ENCODE assay signal across 16 mouse cellular contexts in genomic region chr6:47809053-47809452, GRCm38 (mm10). TPM values are rescaled to one million over a fixed set of nuclear protein-coding genes. Genes with fewer than 3 reads are reported as not detected.
A peak's percentile ranks its signal among the peaks of the same experiment; 100 is the strongest.
DNase-seq lines count a peak whose midpoint lies in the region; ATAC-seq and TF ChIP-seq lines count a peak whose summit lies in the region.
"Had no signal": no experiment of that assay in that cellular context is flagged by ENCODE, and none has a peak within 500 bp of the region (broad histone marks: within the 10 kb centered on the region; RNA-seq: fewer than 3 reads in every experiment).

No protein-coding gene starts in this region.

- ATAC-seq in midbrain, postnatal 0 days (ENCODE audit: low FRiP score) = no peak
- no peak for ATAC-seq in midbrain, embryonic 11.5 days (ENCODE audit: low FRiP score)
- ATAC-seq in embryonic facial prominence, embryonic 14.5 days (ENCODE audit: low read depth) = no peak
- ATAC-seq: forebrain, embryonic 15.5 days; intestine, embryonic 15.5 days; midbrain, embryonic 16.5 days had no signal

- H3K27me3 ChIP-seq in midbrain, postnatal 0 days (ENCODE audit: insufficient read depth, low read length) = no peaks in the 10 kb centered on the region
- H3K27me3 ChIP-seq in midbrain, embryonic 11.5 days (ENCODE audit: control insufficient read depth, insufficient read depth, low read length) = no peaks in the 10 kb centered on the region
- H3K27me3 ChIP-seq in embryonic facial prominence, embryonic 14.5 days (replicated peaks; ENCODE audit: control insufficient read depth, insufficient read depth, low read length) = no peaks in the 10 kb centered on the region
- H3K27me3 ChIP-seq: forebrain, embryonic 15.5 days; intestine, embryonic 15.5 days; megakaryocyte, embryonic 14.5 days had no signal

- DNase-seq in layer of hippocampus, adult 2 months (ENCODE audit: low spot score in 2 of 2) = no peak
- no peak for DNase-seq in layer of hippocampus, adult 8-10 months (ENCODE audit: low spot score in 2 of 2)
- peak; percentile 41 for DNase-seq in midbrain, postnatal 0 days (ENCODE audit: low spot score)
- no peak for DNase-seq in midbrain, embryonic 11.5 days (ENCODE audit: low spot score, missing footprints)
- peak; percentile 11 for DNase-seq in embryonic facial prominence, embryonic 14.5 days (ENCODE audit: low spot score)
- no peak for DNase-seq in right cerebral cortex, postnatal 25 days
- DNase-seq in urinary bladder, postnatal 4 days (ENCODE audit: low spot score in 2 of 2) = no peak
- DNase-seq: cerebellum, adult 18-20 months; cerebellum, postnatal 36 days; right cerebral cortex, postnatal 4 days; thymus, postnatal 4 days had no signal

- peaks cover 7% of the 10 kb centered on the region; the same call in 1 of the 2 replicates for H3K4me1 ChIP-seq in midbrain, postnatal 0 days (ENCODE audit: insufficient read depth, low read length)
- H3K4me1 ChIP-seq in midbrain, embryonic 11.5 days (ENCODE audit: control insufficient read depth, insufficient read depth, low read length) = peaks cover 16% of the 10 kb centered on the region
- H3K4me1 ChIP-seq in embryonic facial prominence, embryonic 14.5 days (ENCODE audit: control insufficient read depth, insufficient read depth, low read length) = peaks cover 15% of the 10 kb centered on the region

- H3K36me3 ChIP-seq in midbrain, postnatal 0 days (ENCODE audit: insufficient read depth, low read length) = peaks cover 23% of the 10 kb centered on the region
- peaks cover 21% of the 10 kb centered on the region; the same call in 1 of the 2 replicates for H3K36me3 ChIP-seq in midbrain, embryonic 11.5 days (ENCODE audit: control insufficient read depth, insufficient read depth, low read length)
- peaks cover 42% of the 10 kb centered on the region for H3K36me3 ChIP-seq in embryonic facial prominence, embryonic 14.5 days (ENCODE audit: control insufficient read depth, insufficient read depth, low read length)

- H3K27ac ChIP-seq in layer of hippocampus, adult 2 months = peak overlapping the region; percentile 61; the same call in 1 of the 2 replicates
- H3K27ac ChIP-seq in midbrain, postnatal 0 days (ENCODE audit: low read depth, low read length) = 0 out of 2 replicates have a peak overlapping the region, but pooled peaks have one; percentile 26
- no peak overlapping the region for H3K27ac ChIP-seq in midbrain, embryonic 11.5 days (ENCODE audit: low read depth, low read length)
- no peak overlapping the region for H3K27ac ChIP-seq in embryonic facial prominence, embryonic 14.5 days (replicated peaks; ENCODE audit: low read depth, low read length)
- H3K27ac ChIP-seq: forebrain, embryonic 15.5 days; intestine, embryonic 15.5 days had no signal

- H3K4me2 ChIP-seq in midbrain, postnatal 0 days (ENCODE audit: low read depth, low read length, poor library complexity, severe bottlenecking) = no peak overlapping the region
- H3K4me2 ChIP-seq in midbrain, embryonic 11.5 days = no peak overlapping the region
- no peak overlapping the region for H3K4me2 ChIP-seq in embryonic facial prominence, embryonic 14.5 days (ENCODE audit: low read depth, low read length)
- H3K4me2 ChIP-seq: forebrain, embryonic 15.5 days; heart, embryonic 11.5 days; intestine, embryonic 15.5 days had no signal

- no peak overlapping the region for H3K4me3 ChIP-seq in layer of hippocampus, adult 2 months
- no peak overlapping the region for H3K4me3 ChIP-seq in midbrain, postnatal 0 days (ENCODE audit: low read depth, low read length)
- H3K4me3 ChIP-seq in midbrain, embryonic 11.5 days (ENCODE audit: low read depth, low read length) = no peak overlapping the region
- H3K4me3 ChIP-seq in embryonic facial prominence, embryonic 14.5 days (ENCODE audit: low read depth, low read length) = no peak overlapping the region
- H3K4me3 ChIP-seq: forebrain, embryonic 15.5 days; intestine, embryonic 15.5 days; megakaryocyte, embryonic 14.5 days had no signal

- no peak for TF ChIP-seq CTCF in layer of hippocampus, adult 2 months (conservative IDR thresholded peaks at IDR 0.05)
- no peak for TF ChIP-seq CTCF in midbrain, postnatal 0 days (IDR thresholded peaks at IDR 0.05)

- no peaks in the 10 kb centered on the region for H3K9me3 ChIP-seq in midbrain, postnatal 0 days (ENCODE audit: low read length)
- H3K9me3 ChIP-seq in midbrain, embryonic 11.5 days (ENCODE audit: control insufficient read depth, low read length) = no peaks in the 10 kb centered on the region
- H3K9me3 ChIP-seq in embryonic facial prominence, embryonic 14.5 days (ENCODE audit: control insufficient read depth, low read length) = no peaks in the 10 kb centered on the region
- H3K9me3 ChIP-seq: forebrain, embryonic 15.5 days; intestine, embryonic 15.5 days; megakaryocyte, embryonic 14.5 days had no signal

- 76% methylated on average over 4 of the region's 4 CpGs for WGBS in midbrain, postnatal 0 days
- 86% methylated on average over 4 of the region's 4 CpGs for WGBS in midbrain, embryonic 11.5 days
- 48% methylated on average over 4 of the region's 4 CpGs for WGBS in embryonic facial prominence, embryonic 14.5 days

- H3K9ac ChIP-seq in midbrain, postnatal 0 days (replicated peaks; ENCODE audit: low read length, poor library complexity, severe bottlenecking) = no peak overlapping the region
- no peak overlapping the region for H3K9ac ChIP-seq in midbrain, embryonic 11.5 days (ENCODE audit: low read length)
- no peak overlapping the region for H3K9ac ChIP-seq in embryonic facial prominence, embryonic 14.5 days (ENCODE audit: low read depth, low read length)
- H3K9ac ChIP-seq: forebrain, embryonic 15.5 days; intestine, embryonic 15.5 days had no signal

RNA-seq across cellular contexts. Expression of gene Pdia4, which starts 4.2 kb away (rescaled TPM):
- 10 to 100 TPM; 58.2 to 62.5 TPM for total RNA-seq in layer of hippocampus, adult 2 months (2021)
- total RNA-seq in layer of hippocampus, adult 8-10 months (2022) = 10 to 100 TPM; 55.5 to 94.5 (median 72.9) TPM
- 92.7 and 94.7 TPM in 2 replicates for total RNA-seq in midbrain, postnatal 0 days (2014; rRNA removed)
- 72.6 and 81.6 TPM in 2 replicates for polyA plus RNA-seq in midbrain, postnatal 0 days (2015; fragmentation: Nextera tagmentation; extraction: Ambion mirVana)
- 258 and 263 TPM in 2 replicates for polyA plus RNA-seq in midbrain, embryonic 11.5 days (2014; fragmentation: Nextera tagmentation; extraction: Ambion mirVana)
- polyA plus RNA-seq in embryonic facial prominence, embryonic 14.5 days (2014; fragmentation: Nextera tagmentation; extraction: Ambion mirVana) = 262 and 270 TPM in 2 replicates

RNA-seq across cellular contexts. Expression of gene Zfp786, which starts 21.6 kb away (rescaled TPM):
- total RNA-seq in layer of hippocampus, adult 2 months (2021) = 1 to 10 TPM; 5.5 to 6.5 TPM
- total RNA-seq in layer of hippocampus, adult 8-10 months (2022) = 1 to 10 TPM; 4.9 to 5.7 (median 5.0) TPM
- total RNA-seq in midbrain, postnatal 0 days (2014; rRNA removed) = 16.8 and 18.1 TPM in 2 replicates
- polyA plus RNA-seq in midbrain, postnatal 0 days (2015; fragmentation: Nextera tagmentation; extraction: Ambion mirVana) = 6.5 and 7.7 TPM in 2 replicates
- 7.0 and 8.1 TPM in 2 replicates for polyA plus RNA-seq in midbrain, embryonic 11.5 days (2014; fragmentation: Nextera tagmentation; extraction: Ambion mirVana)
- polyA plus RNA-seq in embryonic facial prominence, embryonic 14.5 days (2014; fragmentation: Nextera tagmentation; extraction: Ambion mirVana) = 1.9 and 2.4 TPM in 2 replicates

RNA-seq across cellular contexts. Expression of gene Zfp398, which starts 26.4 kb away (rescaled TPM):
- 10 to 100 TPM; 21.9 to 22.5 TPM for total RNA-seq in layer of hippocampus, adult 2 months (2021)
- 10 to 100 TPM; 21.2 to 27.1 (median 24.1) TPM for total RNA-seq in layer of hippocampus, adult 8-10 months (2022)
- total RNA-seq in midbrain, postnatal 0 days (2014; rRNA removed) = 30.6 and 32.1 TPM in 2 replicates
- polyA plus RNA-seq in midbrain, postnatal 0 days (2015; fragmentation: Nextera tagmentation; extraction: Ambion mirVana) = 11.9 and 14.3 TPM in 2 replicates
- polyA plus RNA-seq in midbrain, embryonic 11.5 days (2014; fragmentation: Nextera tagmentation; extraction: Ambion mirVana) = 7.6 and 8.3 TPM in 2 replicates
- 8.0 and 8.1 TPM in 2 replicates for polyA plus RNA-seq in embryonic facial prominence, embryonic 14.5 days (2014; fragmentation: Nextera tagmentation; extraction: Ambion mirVana)

Comparison
In these comparisons a context has a peak if more than half of its experiments do, and no peak if none do; other contexts are left out.
1. DNase-seq: peak in midbrain, postnatal 0 days (single experiment) and embryonic facial prominence, embryonic 14.5 days (single experiment); none in layer of hippocampus, adult 2 months (0 of 2), layer of hippocampus, adult 8-10 months (0 of 2), midbrain, embryonic 11.5 days (single experiment), right cerebral cortex, postnatal 25 days (single experiment) and urinary bladder, postnatal 4 days (0 of 2).
2. H3K27ac ChIP-seq: peak in layer of hippocampus, adult 2 months (single experiment) and midbrain, postnatal 0 days (single experiment); none in midbrain, embryonic 11.5 days (single experiment) and embryonic facial prominence, embryonic 14.5 days (single experiment).